Comparison of ENCODE assay signal across 9 mouse cellular contexts in the genomic region with DNA sequence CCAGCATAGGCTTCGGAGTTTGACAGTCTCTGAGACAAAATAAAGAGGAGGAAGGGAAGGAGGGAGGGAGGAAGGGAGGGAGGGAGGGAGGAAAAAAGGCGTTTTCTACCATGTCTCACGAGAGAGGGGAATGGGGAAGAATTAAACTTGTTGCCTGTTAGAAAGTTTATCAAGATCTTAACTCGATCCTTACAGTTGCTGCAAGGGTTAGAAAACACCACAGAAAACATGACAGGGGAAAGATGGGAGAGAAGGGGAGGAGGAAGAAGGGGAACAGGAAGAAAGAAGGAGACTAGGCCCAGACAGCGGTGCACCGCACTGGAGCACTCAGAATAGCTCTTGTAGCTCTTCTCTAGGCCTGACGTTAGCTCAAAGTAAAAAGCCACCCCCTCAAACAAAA. TPM values are rescaled to one million over a fixed set of nuclear protein-coding genes. Genes with fewer than 3 reads are reported as not detected.
DNase-seq lines count a peak whose midpoint lies in the region; ATAC-seq and TF ChIP-seq lines count a peak whose summit lies in the region.
"Had no signal": no experiment of that assay in that cellular context is flagged by ENCODE, and none has a peak within 500 bp of the region (broad histone marks: within the 10 kb centered on the region; RNA-seq: fewer than 3 reads in every experiment).

No protein-coding gene starts in this region.

- WGBS in heart, adult 2 months, result 35% methylated on average over 7 of the region's 7 CpGs
- 80% methylated on average over 7 of the region's 7 CpGs for WGBS in midbrain, embryonic 10.5 days
- WGBS in midbrain, embryonic 11.5 days, result 73% methylated on average over 7 of the region's 7 CpGs
- WGBS in limb, embryonic 11.5 days, result 68% methylated on average over 7 of the region's 7 CpGs
- WGBS in stomach, embryonic 14.5 days, result 45% methylated on average over 7 of the region's 7 CpGs

- H3K79me2 ChIP-seq in heart, adult 2 months (replicated peaks; ENCODE audit: control insufficient read depth, insufficient read depth, low read length), result peaks cover 3% of the 10 kb centered on the region; the same call in 1 of the 2 replicates

- no peak for TF ChIP-seq CTCF in heart, adult 2 months (IDR thresholded peaks at IDR 0.05)

- no peak overlapping the region for H3K4me3 ChIP-seq in heart, adult 2 months
- no peak overlapping the region for H3K4me3 ChIP-seq in midbrain, embryonic 10.5 days
- no peak overlapping the region for H3K4me3 ChIP-seq in midbrain, embryonic 11.5 days (ENCODE audit: low read depth, low read length)
- H3K4me3 ChIP-seq in limb, embryonic 11.5 days (ENCODE audit: low read depth, low read length), result no peak overlapping the region
- H3K4me3 ChIP-seq in stomach, embryonic 14.5 days (ENCODE audit: low read depth, low read length), result no peak overlapping the region
- H3K4me3 ChIP-seq: erythroblast, embryonic 14.5 days had no signal

- peaks cover 28% of the 10 kb centered on the region for H3K4me1 ChIP-seq in heart, adult 2 months (ENCODE audit: control insufficient read depth, insufficient read depth, low read length)
- peaks cover 37% of the 10 kb centered on the region for H3K4me1 ChIP-seq in midbrain, embryonic 10.5 days
- peaks cover 20% of the 10 kb centered on the region for H3K4me1 ChIP-seq in midbrain, embryonic 11.5 days (ENCODE audit: control insufficient read depth, insufficient read depth, low read length)
- H3K4me1 ChIP-seq in limb, embryonic 11.5 days (ENCODE audit: control insufficient read depth, insufficient read depth, low read length), result peaks cover 9% of the 10 kb centered on the region
- peaks cover 40% of the 10 kb centered on the region for H3K4me1 ChIP-seq in stomach, embryonic 14.5 days (ENCODE audit: control insufficient read depth, insufficient read depth, low read length)

- peaks cover 8% of the 10 kb centered on the region for H3K36me3 ChIP-seq in heart, adult 2 months (ENCODE audit: control insufficient read depth, insufficient read depth, low read length)
- H3K36me3 ChIP-seq in midbrain, embryonic 10.5 days, result 0 out of 2 replicates have a peak, but pooled peaks cover 5% of the 10 kb centered on the region
- no peaks in the 10 kb centered on the region for H3K36me3 ChIP-seq in midbrain, embryonic 11.5 days (ENCODE audit: control insufficient read depth, insufficient read depth, low read length)
- H3K36me3 ChIP-seq in limb, embryonic 11.5 days (ENCODE audit: control insufficient read depth, insufficient read depth, low read length), result peaks cover 3% of the 10 kb centered on the region; the same call in 1 of the 2 replicates
- peaks cover 2% of the 10 kb centered on the region; the same call in 1 of the 2 replicates for H3K36me3 ChIP-seq in stomach, embryonic 14.5 days (ENCODE audit: control insufficient read depth, insufficient read depth, low read length)

- TF ChIP-seq EP300 in heart, adult 2 months (IDR thresholded peaks at IDR 0.05; ENCODE audit: insufficient read depth, low read depth, low read length), result no peak

- no peak for TF ChIP-seq POLR2A in heart, adult 2 months (IDR thresholded peaks at IDR 0.05; ENCODE audit: insufficient read depth, low read depth, low read length)

- no peaks in the 10 kb centered on the region for H3K9me3 ChIP-seq in midbrain, embryonic 10.5 days (replicated peaks)
- H3K9me3 ChIP-seq in midbrain, embryonic 11.5 days (ENCODE audit: control insufficient read depth, low read length), result no peaks in the 10 kb centered on the region
- no peaks in the 10 kb centered on the region for H3K9me3 ChIP-seq in limb, embryonic 11.5 days (ENCODE audit: control insufficient read depth, low read length)
- no peaks in the 10 kb centered on the region for H3K9me3 ChIP-seq in stomach, embryonic 14.5 days (ENCODE audit: control insufficient read depth, low read depth, low read length)

- H3K27me3 ChIP-seq in heart, adult 2 months (ENCODE audit: control insufficient read depth, insufficient read depth, low read length), result no peaks in the 10 kb centered on the region
- no peaks in the 10 kb centered on the region for H3K27me3 ChIP-seq in midbrain, embryonic 10.5 days (ENCODE audit: low read depth, poor library complexity, severe bottlenecking)
- no peaks in the 10 kb centered on the region for H3K27me3 ChIP-seq in midbrain, embryonic 11.5 days (ENCODE audit: control insufficient read depth, insufficient read depth, low read length)
- H3K27me3 ChIP-seq in limb, embryonic 11.5 days (ENCODE audit: control insufficient read depth, insufficient read depth, low read length), result no peaks in the 10 kb centered on the region
- H3K27me3 ChIP-seq in stomach, embryonic 14.5 days (ENCODE audit: control insufficient read depth, insufficient read depth, low read length), result no peaks in the 10 kb centered on the region

- H3K4me2 ChIP-seq in midbrain, embryonic 11.5 days, result no peak overlapping the region
- H3K4me2 ChIP-seq in limb, embryonic 11.5 days (ENCODE audit: low read depth, severe bottlenecking), result no peak overlapping the region
- H3K4me2 ChIP-seq in stomach, embryonic 14.5 days (replicated peaks; ENCODE audit: low read depth, low read length), result 0 out of 2 replicates have a peak overlapping the region, but pooled peaks have one; percentile 12

- H3K27ac ChIP-seq in heart, adult 2 months, result peak overlapping the region; percentile 43
- H3K27ac ChIP-seq in midbrain, embryonic 10.5 days (replicated peaks), result peak overlapping the region; percentile 14; the same call in 1 of the 2 replicates
- H3K27ac ChIP-seq in midbrain, embryonic 11.5 days (ENCODE audit: low read depth, low read length), result no peak overlapping the region; the same call in 1 of the 2 replicates
- 0 out of 2 replicates have a peak overlapping the region, but pooled peaks have one; percentile 5 for H3K27ac ChIP-seq in limb, embryonic 11.5 days (replicated peaks; ENCODE audit: low read depth, low read length)
- H3K27ac ChIP-seq in stomach, embryonic 14.5 days (ENCODE audit: low read length), result peak overlapping the region; percentile 78

- ATAC-seq in midbrain, embryonic 11.5 days (ENCODE audit: low FRiP score), result no peak
- no peak for ATAC-seq in limb, embryonic 11.5 days (ENCODE audit: insufficient number of reproducible peaks, low FRiP score, low TSS enrichment, low read depth)
- no peak for ATAC-seq in stomach, embryonic 14.5 days (ENCODE audit: insufficient number of reproducible peaks, insufficient read depth, low FRiP score, low read depth)

- intact Hi-C loops in heart, adult 2 months (cut with DNase I), result loop anchor here (5.0 kb wide), 1 partner anchor 40 kb away; no protein-coding TSS in a partner anchor
- intact Hi-C loops in heart, postnatal 36 days (cut with DNase I), result loop anchor here (2.0 kb wide), 1 partner anchor 17 kb away; no protein-coding TSS in a partner anchor

- DNase-seq in heart, adult 2 months, result no peak
- DNase-seq in heart, postnatal 36 days, result no peak
- DNase-seq in midbrain, embryonic 10.5 days (ENCODE audit: low spot score), result no peak
- DNase-seq in midbrain, embryonic 11.5 days (ENCODE audit: low spot score, missing footprints), result no peak
- DNase-seq in limb, embryonic 11.5 days (ENCODE audit: low spot score), result no peak
- DNase-seq in layer of hippocampus, adult 9-11 months, result no peak
- DNase-seq in adrenal gland, postnatal 4 days (ENCODE audit: low spot score in 2 of 2), result no peak

- H3K9ac ChIP-seq in heart, adult 2 months (ENCODE audit: low read depth, low read length), result no peak overlapping the region
- H3K9ac ChIP-seq in midbrain, embryonic 11.5 days (ENCODE audit: low read length), result no peak overlapping the region
- H3K9ac ChIP-seq in limb, embryonic 11.5 days (ENCODE audit: low read length), result no peak overlapping the region
- H3K9ac ChIP-seq in stomach, embryonic 14.5 days (replicated peaks; ENCODE audit: low read depth, low read length), result no peak overlapping the region

RNA-seq across cellular contexts. Expression of a gene that starts 48.2 kb away (rescaled TPM):
- total RNA-seq in heart, adult 2 months (2021), result under 1 TPM; 0.31 to 0.48 TPM
- 0.59 and 0.98 TPM in 2 replicates for polyA plus RNA-seq in heart, adult 2 months (2012; rRNA removed)
- total RNA-seq in heart, postnatal 36 days (2021), result under 1 TPM; 0.46 to 0.72 TPM
- 0.78 and 1.2 TPM in 2 replicates for polyA plus RNA-seq in midbrain, embryonic 10.5 days (2016; fragmentation: Nextera tagmentation; extraction: Ambion mirVana)
- 0.67 and 0.97 TPM in 2 replicates for polyA plus RNA-seq in midbrain, embryonic 11.5 days (2014; fragmentation: Nextera tagmentation; extraction: Ambion mirVana)
- 0.52 and 0.71 TPM in 2 replicates for polyA plus RNA-seq in limb, embryonic 11.5 days (2014; fragmentation: Nextera tagmentation; extraction: Ambion mirVana)
- polyA plus RNA-seq in stomach, embryonic 14.5 days (2014; fragmentation: Nextera tagmentation; extraction: Ambion mirVana), result 1.1 and 1.2 TPM in 2 replicates
- total RNA-seq in adrenal gland, postnatal 4 days (2021), result 1 to 10 TPM; 1.2 to 1.5 TPM
- polyA plus RNA-seq: erythroblast, embryonic 14.5 days had no signal

RNA-seq across cellular contexts. Expression of a gene that starts 58.1 kb away (rescaled TPM):
- 100 to 1,000 TPM; 118 to 136 TPM for total RNA-seq in heart, adult 2 months (2021)
- polyA plus RNA-seq in heart, adult 2 months (2012; rRNA removed), result 117 and 136 TPM in 2 replicates
- total RNA-seq in heart, postnatal 36 days (2021), result 100 to 1,000 TPM; 109 to 114 TPM
- 7.7 and 8.0 TPM in 2 replicates for polyA plus RNA-seq in midbrain, embryonic 10.5 days (2016; fragmentation: Nextera tagmentation; extraction: Ambion mirVana)
- polyA plus RNA-seq in midbrain, embryonic 11.5 days (2014; fragmentation: Nextera tagmentation; extraction: Ambion mirVana), result 25.8 and 33.4 TPM in 2 replicates
- polyA plus RNA-seq in limb, embryonic 11.5 days (2014; fragmentation: Nextera tagmentation; extraction: Ambion mirVana), result 34.5 and 48.7 TPM in 2 replicates
- polyA plus RNA-seq in stomach, embryonic 14.5 days (2014; fragmentation: Nextera tagmentation; extraction: Ambion mirVana), result 16.2 and 17.2 TPM in 2 replicates
- total RNA-seq in adrenal gland, postnatal 4 days (2021), result 100 to 1,000 TPM; 134 TPM
